Mouse (Mus musculus) sigmoid colon, adult 10 weeks (tissue): ENCODE measurements around the gene Armt1. TPM values are rescaled to one million over a fixed set of nuclear protein-coding genes. Genes with fewer than 3 reads are reported as not detected.

ENCODE experiments used
- polyA plus RNA-seq: library from polyadenylated mRNA; stranded (reverse); fragments of 350-450 nt; fragmentation: Illumina TruSeq; extraction: RNeasy Lipid Tissue Mini Kit (QIAGEN cat#74804); gene quantifications from one replicate; pipeline ENCODE4 v1.2.3, GENCODE M21; 2014; ENCODE audit warnings: low read depth, low replicate concordance

Gene Armt1
- 51.3 TPM for polyA plus RNA-seq

DNA sequence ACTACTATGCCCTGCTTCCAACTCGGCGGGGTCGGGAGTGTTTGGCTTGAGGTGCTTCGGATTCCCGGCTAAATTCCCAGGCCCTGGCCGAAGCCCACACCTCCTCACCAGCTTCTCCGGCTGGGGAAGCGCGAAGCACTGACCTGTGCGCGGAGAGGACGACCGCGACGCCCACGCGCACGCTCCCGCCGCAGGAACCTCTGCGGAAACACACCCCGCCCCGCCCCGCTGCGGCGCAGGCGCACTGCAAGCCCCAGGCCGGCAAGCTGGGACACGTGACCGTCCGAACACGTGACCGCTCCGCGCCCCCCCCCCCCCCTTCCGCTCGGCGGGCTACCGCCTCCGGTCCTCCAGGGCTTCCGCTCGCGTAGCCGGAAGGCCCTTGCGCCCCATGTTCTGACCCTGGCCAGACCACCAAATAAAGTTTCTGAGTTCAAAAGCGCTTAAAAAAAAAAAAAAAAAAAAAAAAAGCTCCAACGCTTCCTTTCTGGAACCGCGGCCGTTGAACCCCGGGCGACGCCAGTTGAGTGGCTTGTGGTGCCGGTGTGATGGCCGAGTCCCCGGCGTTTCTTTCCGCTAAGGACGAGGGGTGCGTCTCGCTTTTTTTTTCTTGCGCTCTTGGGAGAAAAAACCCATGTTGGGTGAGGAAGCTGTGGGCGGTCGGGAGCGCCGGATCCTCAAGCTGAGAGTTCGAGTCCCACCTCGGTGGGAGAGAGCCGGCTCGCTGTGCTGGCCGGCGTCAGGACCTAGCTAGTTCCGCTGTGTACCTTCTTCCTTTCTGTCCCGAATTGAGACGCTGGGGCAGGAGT is at the start of gene Armt1, which contains the start of gene Rmnd1:
Gene Armt1 (plus strand): TSS at position 345 of the 809 bp plus-strand sequence.
Gene Rmnd1 (minus strand): TSS at position 266 of the 809 bp plus-strand sequence.

GRCm38 (mm10) chr10:4387701-4388383 is 44.4 kb upstream of the Armt1 start, which contains the start of gene Zbtb2:
Gene Zbtb2 (minus strand): TSS chr10:4388108.

GRCm38 (mm10) chr10:4482355-4482754 is 50.1 kb downstream of the Armt1 start, which contains the start of gene Ccdc170:
Gene Ccdc170 (plus strand): TSS chr10:4482502.

Other genes starting within 250 kb of the Armt1 start
- gene Akap12, start 166.1 kb upstream of the Armt1 start, polyA plus RNA-seq, result 9.1 TPM
- gene Zbtb2, start 44.4 kb upstream of the Armt1 start, polyA plus RNA-seq, result 18.8 TPM
- 84.4 TPM for gene Rmnd1, start 79 bp upstream of the Armt1 start, polyA plus RNA-seq
- 0.54 TPM for gene Ccdc170, start 50.0 kb downstream of the Armt1 start, polyA plus RNA-seq
- gene Esr1, start 179.1 kb downstream of the Armt1 start, polyA plus RNA-seq, result 6.7 TPM